Mouse (Mus musculus): ENCODE results near the gene Htr1f. TPM values are rescaled to one million over a fixed set of nuclear protein-coding genes. Genes with fewer than 3 reads are reported as not detected.

Gene Htr1f
- total and polyA plus RNA-seq, 3 experiments, result not detected

DNA sequence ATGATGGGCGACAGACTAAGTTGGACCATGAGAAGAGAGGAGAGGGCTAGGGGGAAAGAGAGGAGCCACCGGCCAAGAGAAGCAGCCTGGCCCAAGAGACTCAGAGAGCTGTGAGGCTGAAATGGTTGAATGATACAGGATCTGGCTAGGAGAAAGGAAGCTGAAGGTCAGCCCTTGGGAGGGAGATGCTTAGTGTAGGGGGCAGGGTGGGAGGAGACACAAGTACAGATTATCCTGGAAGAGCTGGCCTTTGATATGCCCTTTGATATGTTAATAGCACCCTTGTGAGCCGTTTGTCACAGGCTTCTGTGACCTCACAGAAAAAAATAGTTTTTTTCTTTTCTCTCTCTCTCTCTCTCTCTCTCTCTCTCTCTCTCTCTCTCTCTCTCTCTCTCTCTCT, 220.5 kb downstream of the Htr1f start:
- no peak for DNase-seq (ENCODE audit: low read depth, low spot score)
- Histone ChIP-seq H3K9me3 (replicated peaks; ENCODE audit: insufficient read depth, low read length) (no peaks in the 10 kb centered on the region), H3K27me3 (ENCODE audit: control insufficient read depth in 1 of 2, insufficient read depth in 2 of 2, low read length in 2 of 2) (no peaks in the 10 kb centered on the region), H3K4me1 (ENCODE audit: control insufficient read depth in 1 of 2, insufficient read depth in 2 of 2, low read length in 2 of 2) (peaks cover 5 to 13% of the 10 kb centered on the region in 2 experiments), H3K9ac (ENCODE audit: control insufficient read depth, low read depth, low read length, poor library complexity, severe bottlenecking) (no peak overlapping the region), H3K4me3 (ENCODE audit: control insufficient read depth in 1 of 2, insufficient read depth in 1 of 2, low read depth in 2 of 2, low read length in 2 of 2) (no peak overlapping the region), H3K79me2 (ENCODE audit: control insufficient read depth, insufficient read depth, low read length, poor library complexity) (no peaks in the 10 kb centered on the region), H3K36me3 (ENCODE audit: control insufficient read depth in 1 of 2, insufficient read depth in 2 of 2, low read length in 2 of 2) (peaks cover 0 to 14% of the 10 kb centered on the region in 2 experiments; a peak in 2 of 4 replicates), H3K27ac (ENCODE audit: control insufficient read depth, low read depth, low read length) (peak overlapping the region; percentile 24; the same call in 1 of the 2 replicates)
- no peak for TF ChIP-seq GATA1 (IDR thresholded peaks at IDR 0.05; ENCODE audit: low read depth, low read length)
- TF ChIP-seq USF1 (IDR thresholded peaks at IDR 0.05; ENCODE audit: low read depth, low read length), result no peak
- no peak for TF ChIP-seq POLR2AphosphoS2 (IDR thresholded peaks at IDR 0.05; ENCODE audit: low read length)
- no peak for TF ChIP-seq MYC (IDR thresholded peaks at IDR 0.05; ENCODE audit: low read depth, low read length)
- no peak for TF ChIP-seq POLR2AphosphoS5 (IDR thresholded peaks at IDR 0.05; ENCODE audit: borderline replicate concordance, low read depth, low read length)
- TF ChIP-seq TBP (IDR thresholded peaks at IDR 0.05; ENCODE audit: low read depth, low read length), result no peak
- TF ChIP-seq KAT2A (conservative IDR thresholded peaks at IDR 0.05; ENCODE audit: low read depth, low read length), result no peak
- TF ChIP-seq CTCF (IDR thresholded peaks at IDR 0.05 in 2 of 3, conservative IDR thresholded peaks at IDR 0.05 in 1 of 3; ENCODE audit: control insufficient read depth in 1 of 3, insufficient read depth in 1 of 3, low read depth in 2 of 3, low read length in 3 of 3, poor library complexity in 1 of 3, severe bottlenecking in 1 of 3), result no peak

DNA sequence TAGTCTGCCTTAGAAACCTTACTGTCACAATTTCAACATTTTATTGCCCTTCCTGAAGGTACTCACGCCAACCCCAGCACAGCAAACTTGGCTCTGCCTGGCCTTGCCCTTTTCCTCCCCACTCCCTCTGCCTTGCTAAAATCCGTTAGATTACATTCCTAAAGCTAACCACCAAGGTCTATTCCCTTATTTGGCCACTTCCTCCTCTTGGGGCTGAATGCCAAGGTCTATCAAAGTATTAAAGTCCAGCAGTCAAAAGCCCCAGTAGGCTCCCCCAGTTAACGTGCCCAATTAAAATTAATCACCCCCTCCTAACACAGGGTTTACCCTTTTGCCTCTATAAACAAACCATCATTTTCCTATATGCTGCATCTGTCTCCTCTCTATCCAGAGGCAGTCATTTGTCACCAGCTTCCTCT, 221.2 kb downstream of the Htr1f start:
- peak overlapping the region; percentile 6 to 63; a peak in 3 of 4 replicates for H3K4me3 ChIP-seq (ENCODE audit: control insufficient read depth in 1 of 2, insufficient read depth in 1 of 2, low read depth in 2 of 2, low read length in 2 of 2)
- peak overlapping the region; percentile 90 for H3K27ac ChIP-seq (ENCODE audit: control insufficient read depth, low read depth, low read length)
- H3K9ac ChIP-seq (ENCODE audit: control insufficient read depth, low read depth, low read length, poor library complexity, severe bottlenecking), result peak overlapping the region; percentile 62
- peak; percentile 54 for DNase-seq (ENCODE audit: low read depth, low spot score)
- H3K79me2 ChIP-seq (ENCODE audit: control insufficient read depth, insufficient read depth, low read length, poor library complexity), result no peaks in the 10 kb centered on the region
- H3K4me1 ChIP-seq (ENCODE audit: control insufficient read depth in 1 of 2, insufficient read depth in 2 of 2, low read length in 2 of 2), result peaks cover 6 to 15% of the 10 kb centered on the region in 2 experiments
- no peaks in the 10 kb centered on the region for H3K9me3 ChIP-seq (replicated peaks; ENCODE audit: insufficient read depth, low read length)
- peaks cover 0 to 18% of the 10 kb centered on the region in 2 experiments; a peak in 2 of 4 replicates for H3K36me3 ChIP-seq (ENCODE audit: control insufficient read depth in 1 of 2, insufficient read depth in 2 of 2, low read length in 2 of 2)
- no peaks in the 10 kb centered on the region for H3K27me3 ChIP-seq (ENCODE audit: control insufficient read depth in 1 of 2, insufficient read depth in 2 of 2, low read length in 2 of 2)
- TF ChIP-seq TAL1 (IDR thresholded peaks at IDR 0.05; ENCODE audit: low read length), result no peak
- TF ChIP-seq MYB (IDR thresholded peaks at IDR 0.05; ENCODE audit: low read depth, low read length), result peak; percentile 52; the same call in 1 of the 2 replicates

DNA sequence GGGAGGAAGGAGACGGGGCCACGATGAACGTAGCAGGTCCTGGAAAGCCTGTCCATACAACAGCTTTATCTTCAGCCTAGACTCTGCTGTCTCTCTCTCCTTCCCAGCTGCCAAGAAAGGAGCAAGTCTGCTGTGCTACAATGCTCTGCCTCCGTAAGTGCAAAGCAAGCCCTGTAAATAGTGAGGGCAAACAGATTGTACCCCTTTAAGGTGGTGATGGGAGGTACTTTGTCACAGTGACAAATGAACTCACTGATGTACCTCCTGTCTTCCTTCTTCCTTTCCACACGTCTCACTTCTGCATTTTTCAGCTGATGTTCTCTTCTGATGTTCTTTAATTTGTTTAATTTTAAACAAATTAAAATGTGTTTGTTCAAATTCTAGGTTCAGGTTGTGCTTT, 221.8 kb downstream of the Htr1f start:
- Histone ChIP-seq H3K4me1 (ENCODE audit: control insufficient read depth in 1 of 2, insufficient read depth in 2 of 2, low read length in 2 of 2) (peaks cover 6 to 15% of the 10 kb centered on the region in 2 experiments), H3K9me3 (replicated peaks; ENCODE audit: insufficient read depth, low read length) (no peaks in the 10 kb centered on the region), H3K36me3 (ENCODE audit: control insufficient read depth in 1 of 2, insufficient read depth in 2 of 2, low read length in 2 of 2) (peaks cover 0 to 19% of the 10 kb centered on the region in 2 experiments; a peak in 2 of 4 replicates), H3K9ac (ENCODE audit: control insufficient read depth, low read depth, low read length, poor library complexity, severe bottlenecking) (peak overlapping the region; percentile 67), H3K27me3 (ENCODE audit: control insufficient read depth in 1 of 2, insufficient read depth in 2 of 2, low read length in 2 of 2) (no peaks in the 10 kb centered on the region), H3K4me3 (ENCODE audit: control insufficient read depth in 1 of 2, insufficient read depth in 1 of 2, low read depth in 2 of 2, low read length in 2 of 2) (peak overlapping the region; percentile 16 to 63; a peak in 3 of 4 replicates), H3K27ac (ENCODE audit: control insufficient read depth, low read depth, low read length) (peak overlapping the region; percentile 90), H3K79me2 (ENCODE audit: control insufficient read depth, insufficient read depth, low read length, poor library complexity) (no peaks in the 10 kb centered on the region)
- TF ChIP-seq POLR2A (IDR thresholded peaks at IDR 0.05; ENCODE audit: control insufficient read depth in 1 of 2, insufficient read depth in 1 of 2, low read depth in 1 of 2, low read length in 2 of 2, poor library complexity in 1 of 2), result peak in 1 of 2 experiments; percentile 27; a peak in 1 of 4 replicates
- no peak for TF ChIP-seq ZKSCAN1 (IDR thresholded peaks at IDR 0.05; ENCODE audit: low read depth, low read length)
- no peak for TF ChIP-seq NELFE (IDR thresholded peaks at IDR 0.05; ENCODE audit: low read depth, low read length)
- TF ChIP-seq ELF1 (IDR thresholded peaks at IDR 0.05; ENCODE audit: low read depth, low read length), result no peak
- TF ChIP-seq GATA1 (IDR thresholded peaks at IDR 0.05; ENCODE audit: low read depth, low read length), result no peak
- no peak for TF ChIP-seq GABPA (IDR thresholded peaks at IDR 0.05; ENCODE audit: low read depth, low read length)
- no peak for TF ChIP-seq ZC3H11A (IDR thresholded peaks at IDR 0.05; ENCODE audit: low read depth, low read length)
- TF ChIP-seq USF2 (IDR thresholded peaks at IDR 0.05; ENCODE audit: borderline replicate concordance in 1 of 2, insufficient read depth in 1 of 2, low read depth in 1 of 2, low read length in 2 of 2), result no peak
- no peak for TF ChIP-seq RCOR1 (IDR thresholded peaks at IDR 0.05; ENCODE audit: low read depth, low read length)
- no peak for TF ChIP-seq KAT2A (conservative IDR thresholded peaks at IDR 0.05; ENCODE audit: low read depth, low read length)
- peak; percentile 81 for TF ChIP-seq TBP (IDR thresholded peaks at IDR 0.05; ENCODE audit: low read depth, low read length)
- TF ChIP-seq MYB (IDR thresholded peaks at IDR 0.05; ENCODE audit: low read depth, low read length), result no peak
- TF ChIP-seq HCFC1 (IDR thresholded peaks at IDR 0.05; ENCODE audit: low read depth, low read length), result peak; percentile 44; the same call in 1 of the 2 replicates
- TF ChIP-seq ZMIZ1 (IDR thresholded peaks at IDR 0.05; ENCODE audit: low read depth, low read length), result no peak
- no peak for TF ChIP-seq ETS1 (IDR thresholded peaks at IDR 0.05; ENCODE audit: low read depth, low read length)
- DNase-seq (ENCODE audit: low read depth, low spot score), result peak; percentile 78
